Mouse (Mus musculus) adrenal gland (tissue): ENCODE measurements around the gene Ghrh.
"Not testable (repeated sequence)": the region's sequence is repeated elsewhere in the genome, so short reads cannot be mapped to it uniquely, and the experiment has no call there.

Experiments
- intact Hi-C: fragments of 180-260 bp; cut with DNase I; formaldehyde crosslinking; loops from one replicate; pipeline ENCODE4 v1.15.1; 2025
- long read RNA-seq, 2 experiments: library from polyadenylated mRNA; unstranded; transcript quantifications; one replicate each; pipeline ENCODE4 v2.0.0; 2020; ENCODE audit warnings: borderline replicate concordance in 1 of 2; ENCODE audit not compliant: insufficient replicate concordance in 1 of 2

Ghrh gene
- long read RNA-seq, experiment 1: 0 reads
- long read RNA-seq, experiment 2: 0 reads

DNA sequence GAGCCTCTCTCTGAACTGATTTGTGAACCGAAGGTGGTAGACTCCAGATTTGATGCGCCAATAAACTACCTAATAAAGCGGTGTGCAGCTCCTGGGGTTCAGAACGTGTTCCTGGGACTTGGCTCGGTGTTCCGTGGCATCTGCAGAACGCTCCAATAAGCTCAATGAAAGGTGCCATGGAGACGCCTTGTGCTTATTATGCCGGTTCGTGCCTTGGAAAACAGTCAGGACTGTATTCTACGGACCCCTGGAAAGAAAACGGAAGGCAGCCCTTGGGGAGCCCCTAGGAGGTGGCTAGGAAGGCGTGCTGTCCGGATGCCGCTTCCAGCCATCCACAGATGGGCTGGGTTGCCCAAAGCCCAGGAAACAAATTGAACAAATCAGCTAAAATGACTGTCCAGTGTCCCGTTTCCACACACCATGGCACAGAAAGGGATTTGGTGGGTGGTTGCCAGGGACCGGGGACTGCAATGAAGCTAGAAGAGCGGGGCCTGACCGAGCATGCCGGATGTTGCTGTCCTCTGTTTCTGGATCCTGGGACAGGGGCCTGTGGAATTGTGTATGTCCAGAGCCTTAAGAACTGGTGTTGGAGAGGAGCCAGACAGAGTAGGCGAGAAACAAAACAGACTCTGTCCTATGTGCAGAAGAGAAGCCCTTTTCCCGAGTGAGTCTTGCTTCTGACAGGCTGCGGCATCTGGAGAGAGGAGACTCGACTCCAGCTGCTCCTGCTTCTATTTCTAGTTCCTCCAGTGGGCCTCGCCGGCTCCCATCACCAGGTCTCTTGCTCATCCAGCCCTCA is at the start of gene Ghrh:
TSS of gene Ghrh (minus strand) at position 146 of the 799 bp plus-strand sequence.
- intact Hi-C loops: no loop called here

DNA sequence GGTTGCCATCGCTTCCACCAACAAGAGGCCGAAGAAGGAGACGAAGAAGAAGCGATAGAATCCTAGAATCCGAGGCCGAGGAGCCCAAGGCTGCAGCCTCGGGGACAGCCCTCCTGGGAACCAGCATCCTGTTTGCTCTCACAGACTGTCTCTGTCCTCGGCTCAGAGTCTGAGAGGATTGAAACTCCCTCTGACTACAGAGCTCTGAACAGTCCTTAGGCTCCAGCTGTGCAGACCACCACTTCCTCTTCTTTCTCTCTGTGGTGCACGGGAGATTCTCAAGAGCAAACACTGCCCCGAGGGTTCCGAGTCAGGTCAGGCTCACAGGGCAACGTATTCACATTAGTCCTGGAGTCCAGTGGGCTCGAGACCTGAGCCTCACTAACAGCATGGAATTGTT is 48.7 kb upstream of the Ghrh start:
- intact Hi-C loops: no loop called here

DNA sequence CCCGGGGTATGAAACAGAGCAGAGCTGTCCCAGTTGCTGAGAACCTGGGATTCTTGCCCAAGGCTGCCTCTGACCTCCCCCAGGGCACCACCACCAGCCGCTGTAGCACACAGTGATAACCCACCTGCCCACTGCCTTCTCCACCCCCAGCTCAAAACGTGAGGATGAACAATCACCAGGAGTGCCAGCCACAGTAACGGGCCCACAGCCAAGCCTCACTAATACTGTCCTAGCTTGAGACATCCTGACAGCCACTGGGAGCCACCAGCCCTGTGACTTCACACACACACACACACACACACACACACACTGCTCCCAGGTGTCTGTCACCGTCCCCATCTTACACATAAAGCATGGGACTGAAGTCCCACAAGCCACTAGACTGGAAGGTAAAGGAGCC is 48.1 kb upstream of the Ghrh start:
- intact Hi-C loops: no loop called here

DNA sequence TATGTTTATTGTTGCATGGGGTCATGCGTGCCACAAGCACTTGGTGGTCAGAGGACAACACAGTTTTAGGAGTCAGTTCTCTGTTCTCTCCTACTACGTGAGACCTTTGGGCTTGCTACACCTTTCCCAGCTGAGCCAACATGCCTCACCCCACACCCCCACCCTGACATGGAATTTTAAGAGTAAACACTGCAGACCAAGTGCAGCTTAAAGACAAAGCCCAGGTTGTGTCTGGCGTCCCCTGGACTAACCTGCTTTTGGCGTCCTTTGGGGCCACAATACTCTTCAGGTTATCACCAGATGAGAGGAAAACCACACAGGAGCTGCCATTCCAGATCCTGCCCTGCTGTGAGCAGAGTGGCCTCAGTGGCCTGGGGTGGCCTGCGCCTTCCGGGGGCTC is 47.6 kb upstream of the Ghrh start:
- intact Hi-C loops: no loop called here

DNA sequence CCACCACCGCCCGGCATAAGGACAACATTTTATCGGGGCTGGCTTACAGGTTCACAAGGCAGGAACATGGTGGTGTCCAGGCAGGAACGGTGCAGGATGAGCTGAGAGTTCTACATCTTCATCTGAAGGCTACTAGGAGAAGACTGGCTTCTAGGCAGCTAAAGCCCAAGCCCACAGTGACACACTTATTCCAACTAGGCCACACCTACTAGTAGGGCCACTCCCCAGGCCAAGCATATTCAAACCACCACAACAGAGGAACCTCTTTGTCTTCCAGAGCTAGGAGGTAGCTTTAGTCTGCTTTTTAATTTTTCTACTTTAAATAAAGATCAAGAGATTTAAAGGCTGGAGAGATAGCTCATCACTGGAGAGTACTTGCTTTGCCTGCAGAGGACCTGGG is 46.2 kb upstream of the Ghrh start:
- intact Hi-C loops: no loop called here

DNA sequence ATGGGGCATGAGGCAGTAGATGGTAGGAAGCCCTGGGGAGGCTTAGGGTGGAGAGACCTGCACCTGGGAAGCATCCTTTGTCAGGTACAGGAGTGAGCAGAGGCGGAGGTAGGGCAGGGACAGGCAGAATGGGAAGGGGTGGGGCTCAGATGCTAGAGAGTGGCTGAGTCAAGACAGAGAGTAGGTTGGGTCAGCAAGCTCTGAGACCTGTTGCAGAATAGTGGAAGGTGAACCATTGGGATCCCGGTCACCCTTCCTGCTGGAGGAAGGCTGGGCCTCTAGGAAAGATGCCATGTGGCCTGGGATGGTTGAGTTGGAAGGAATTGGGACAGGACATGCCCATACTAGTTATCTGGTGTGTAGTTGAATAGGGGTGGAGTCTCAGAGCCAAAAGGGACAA is 45.0 kb upstream of the Ghrh start:
- intact Hi-C loops: no loop called here

DNA sequence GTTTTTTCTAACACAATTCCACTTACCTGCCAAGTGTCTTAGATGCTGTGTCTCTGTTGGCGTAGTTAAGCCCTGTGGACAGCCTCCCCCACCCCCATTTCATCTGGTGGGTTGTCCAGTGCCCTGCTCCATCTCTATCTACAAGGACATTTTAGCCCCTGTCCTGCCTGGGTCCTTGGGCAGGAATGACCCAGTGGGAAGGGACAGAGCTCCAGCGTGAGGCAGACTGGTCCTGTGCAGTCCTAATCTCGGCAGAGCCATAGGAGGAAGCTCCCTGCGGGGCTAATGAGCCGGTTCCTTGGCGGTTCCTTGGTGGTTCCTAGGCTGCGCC is 42.2 kb upstream of the Ghrh start:
- intact Hi-C loops: no loop called here

DNA sequence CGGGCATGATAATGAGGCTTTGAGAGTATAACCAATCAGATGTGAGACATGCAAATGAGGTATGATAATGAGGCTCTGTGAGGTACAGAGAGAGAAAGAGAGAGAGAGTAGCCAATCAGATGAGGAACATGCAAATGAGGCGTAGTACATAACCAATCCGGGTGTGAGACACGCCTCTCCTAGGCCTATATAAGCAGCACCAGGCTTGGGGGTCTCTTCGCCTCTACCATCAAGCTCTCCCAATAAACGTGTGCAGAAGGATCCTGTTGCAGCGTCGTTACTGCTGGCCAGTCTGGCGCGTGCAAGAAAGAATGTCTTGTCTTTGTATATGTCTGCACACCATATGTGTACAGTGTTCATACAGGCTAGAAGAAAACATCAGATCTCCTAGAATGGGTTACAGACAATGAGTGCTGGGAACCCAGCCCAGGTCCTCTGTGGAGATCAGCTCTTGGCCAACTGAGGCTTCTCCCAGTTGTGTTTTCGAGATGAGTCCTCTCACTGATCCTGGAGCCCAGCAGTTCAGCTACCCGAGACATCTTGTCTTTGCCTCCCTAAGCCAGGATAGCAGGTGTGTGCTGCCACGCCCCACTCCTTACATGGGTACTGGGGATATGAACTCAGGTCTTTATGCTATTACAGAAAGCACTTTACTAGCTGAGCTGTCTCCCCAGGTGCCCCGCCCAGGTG is 41.7 kb upstream of the Ghrh start:
- intact Hi-C loops: not testable (repeated sequence)

DNA sequence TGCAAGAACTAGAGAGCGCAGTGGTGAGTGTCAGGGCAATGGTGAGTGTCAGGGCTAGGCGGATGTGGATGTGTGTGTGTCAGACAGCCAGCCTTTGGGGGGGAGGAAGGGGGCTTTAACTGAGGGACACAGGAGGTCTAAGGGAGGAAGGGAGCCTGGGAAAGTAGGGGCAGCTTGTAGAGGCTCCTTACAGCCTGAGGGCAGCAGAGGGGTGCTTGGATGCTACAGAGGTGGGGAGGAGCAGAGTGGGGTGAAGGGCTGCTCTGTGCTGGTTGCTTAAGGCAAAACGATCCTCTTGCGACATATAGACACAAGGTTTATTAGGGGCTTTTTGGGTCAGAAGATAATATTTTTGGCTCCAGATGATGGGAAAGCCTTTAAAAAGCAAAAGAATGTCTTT is 37.5 kb upstream of the Ghrh start:
- intact Hi-C loops: no loop called here

DNA sequence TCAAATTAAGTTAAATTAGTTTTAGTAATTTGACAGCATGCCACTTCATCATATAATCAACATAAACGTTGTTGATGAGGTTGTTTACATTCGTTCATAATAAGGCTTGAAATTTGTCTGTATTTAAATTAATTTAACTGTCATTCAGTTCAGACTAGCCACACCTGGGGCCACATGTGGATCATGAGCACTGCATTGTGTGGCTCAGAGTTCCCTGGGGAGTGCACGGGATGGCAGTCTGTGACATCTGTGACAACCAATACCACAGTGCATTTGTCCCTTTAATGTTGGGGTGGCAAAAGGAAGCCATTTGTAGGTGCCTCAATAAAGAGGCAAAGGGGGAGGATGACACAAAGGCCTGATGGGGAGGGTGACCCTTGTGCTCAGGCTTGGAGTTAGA is 29.7 kb upstream of the Ghrh start:
- intact Hi-C loops: loop anchor here (5.0 kb wide), 1 partner anchor 35 kb away; no protein-coding TSS in a partner anchor

DNA sequence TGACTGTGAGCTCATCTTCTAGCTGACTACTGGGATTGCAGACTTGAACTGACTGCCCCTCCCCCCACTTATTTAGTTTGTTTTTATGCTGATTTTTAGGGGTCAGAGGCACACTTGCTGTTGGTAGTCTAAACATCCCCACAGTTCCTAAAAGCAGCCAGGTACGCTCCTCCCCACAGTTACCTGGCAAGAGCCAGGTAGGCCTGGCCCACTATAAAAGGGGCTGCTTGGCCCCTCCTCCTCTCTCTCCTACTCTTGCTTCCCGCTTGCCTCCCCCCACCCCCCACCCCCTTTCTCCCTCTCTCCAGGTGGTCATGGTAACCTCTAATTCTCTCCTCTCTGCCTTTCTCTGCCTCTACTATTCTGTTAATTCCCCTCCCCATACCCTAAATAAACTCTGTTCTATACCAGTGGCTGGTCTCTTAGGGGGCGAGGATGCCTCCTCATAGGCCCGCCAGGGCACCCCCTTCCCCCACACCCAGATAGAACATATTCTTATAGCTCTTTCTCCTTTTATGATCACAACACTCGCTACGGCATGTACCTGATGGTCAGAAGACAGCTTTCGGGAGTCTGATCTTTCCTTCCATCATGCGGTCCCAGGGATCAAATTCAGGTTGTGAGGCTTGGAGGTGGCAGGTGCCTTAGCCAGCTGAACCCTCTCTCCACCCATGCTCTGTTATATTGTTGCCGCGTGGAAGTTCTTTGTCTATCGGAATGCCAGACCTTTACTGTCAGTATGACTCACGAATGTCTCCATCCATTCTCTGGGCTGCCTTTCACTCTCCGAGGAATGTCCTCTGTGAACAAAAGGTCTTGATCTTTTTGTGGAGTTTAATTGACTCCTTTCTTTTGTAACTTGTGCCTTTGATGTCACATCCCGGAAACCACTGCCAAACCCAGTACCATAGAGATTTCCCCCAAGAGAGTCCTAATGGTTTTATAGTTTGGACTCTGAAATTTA is 28.8 kb upstream of the Ghrh start:
- intact Hi-C loops: loop anchor here (5.0 kb wide), 1 partner anchor 36 kb away; no protein-coding TSS in a partner anchor

DNA sequence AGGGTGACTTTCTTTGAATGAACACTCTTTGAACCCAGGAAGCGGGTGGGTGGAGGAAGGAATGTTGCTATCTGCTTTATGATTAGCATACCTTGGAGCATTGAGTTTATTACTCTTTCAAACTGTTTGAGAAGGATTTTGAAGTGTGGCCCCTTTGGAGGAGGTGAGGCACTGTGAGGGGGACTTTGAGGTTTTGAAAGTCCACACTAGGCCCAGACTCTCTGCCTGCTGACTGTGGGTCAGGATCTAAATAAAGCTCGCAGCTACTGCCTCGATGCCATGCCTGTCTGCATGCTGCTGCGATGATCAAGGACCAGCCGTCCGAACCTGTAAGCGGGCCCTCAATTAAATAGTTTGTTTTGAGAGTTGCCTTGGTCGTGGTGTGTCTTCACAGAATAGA is 27.7 kb upstream of the Ghrh start:
- intact Hi-C loops: loop anchor here (5.0 kb wide), 1 partner anchor 37 kb away; no protein-coding TSS in a partner anchor

DNA sequence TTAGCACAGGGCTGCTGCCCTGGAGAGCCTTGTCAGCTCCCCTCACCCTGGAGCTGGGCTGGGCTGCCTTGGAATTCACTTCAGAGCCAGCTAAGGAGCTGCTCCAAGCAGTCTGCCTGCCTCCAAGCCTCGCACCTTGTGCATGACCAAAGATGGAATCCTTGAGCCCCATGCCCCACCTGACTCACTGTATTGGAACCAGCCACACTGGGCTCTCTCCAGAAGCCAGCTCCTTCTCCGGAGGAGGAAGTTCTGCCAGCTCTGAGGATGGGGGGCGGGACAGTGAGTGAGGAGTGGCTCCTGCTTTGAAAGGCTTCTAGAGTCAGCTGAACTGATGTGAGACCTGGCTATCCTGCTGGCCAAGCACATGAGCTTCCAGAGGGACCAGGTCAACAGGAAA is 26.4 kb upstream of the Ghrh start:
- intact Hi-C loops: no loop called here

DNA sequence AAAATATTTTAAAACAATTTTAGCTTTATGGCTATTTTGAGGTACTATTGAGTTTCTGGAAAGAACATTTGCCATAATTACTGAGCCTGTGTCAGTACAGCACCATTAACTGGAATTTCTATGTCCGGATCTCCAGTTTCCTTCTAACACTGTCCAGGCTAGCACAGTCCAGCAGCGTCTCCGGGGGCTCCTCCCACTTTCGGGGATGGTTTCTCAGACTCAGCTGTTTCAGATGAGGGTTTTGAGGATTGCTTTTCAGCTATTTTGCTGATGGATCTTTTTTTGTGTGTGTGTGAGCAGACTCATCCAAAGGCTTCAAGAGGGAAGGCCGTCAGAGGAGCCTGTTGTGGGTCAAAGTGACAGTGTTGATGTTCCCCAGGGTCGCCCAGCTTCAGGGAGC is 24.4 kb upstream of the Ghrh start:
- intact Hi-C loops: no loop called here

DNA sequence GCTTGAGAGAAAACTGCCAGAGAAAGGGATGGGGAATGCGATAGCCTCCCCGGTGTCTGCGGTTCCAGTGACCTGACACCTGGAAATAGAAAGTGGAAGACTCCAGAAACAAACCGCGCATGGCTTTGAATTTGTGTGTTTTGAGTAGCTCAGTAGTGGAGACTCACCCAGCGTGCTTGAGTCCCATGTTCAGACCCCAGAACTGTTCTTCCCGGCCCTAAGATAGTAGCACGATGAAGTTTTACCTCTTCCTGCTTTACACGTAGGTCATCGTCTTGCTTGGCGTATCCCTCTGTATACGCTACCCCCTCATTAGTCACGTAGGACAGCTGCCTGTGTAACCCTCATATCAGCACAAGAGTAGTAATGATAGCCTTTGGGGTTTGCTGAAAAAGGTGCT is 20.7 kb upstream of the Ghrh start:
- intact Hi-C loops: no loop called here

DNA sequence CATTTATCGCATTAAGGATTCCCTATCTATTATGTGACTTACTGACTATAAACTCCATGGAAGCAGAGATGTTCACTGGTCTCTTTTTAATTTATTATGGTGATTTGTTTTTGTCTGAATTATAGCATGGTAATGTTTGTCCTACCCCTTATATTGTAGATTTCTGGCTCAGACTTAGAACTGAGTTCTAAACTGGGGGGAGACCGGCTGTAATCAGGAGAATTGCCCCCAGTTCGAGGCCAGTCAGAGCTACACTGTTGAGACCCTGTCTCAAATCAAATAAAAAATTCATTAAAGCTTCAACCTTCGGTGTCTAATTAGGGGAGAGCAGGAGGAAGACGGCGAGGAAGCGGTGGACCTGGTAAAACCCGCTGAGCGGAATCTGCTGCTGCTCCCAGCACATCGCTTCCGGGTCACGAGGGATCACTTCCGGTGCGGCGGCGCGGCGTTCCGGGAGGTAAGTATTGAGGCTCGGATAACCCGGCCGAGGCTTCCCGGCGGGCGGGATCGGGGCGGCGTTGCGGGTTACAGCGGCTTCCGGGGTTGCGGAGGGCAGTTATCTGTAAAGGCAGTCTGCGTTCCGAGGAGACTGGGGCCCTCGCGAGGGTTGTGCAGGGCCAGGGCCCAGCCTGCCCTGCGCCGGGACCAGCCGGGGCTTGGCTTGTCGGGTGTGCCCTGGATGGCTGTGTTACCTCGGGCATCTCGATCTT is 20.0 kb upstream of the Ghrh start, which contains the start of gene Manbal:
TSS of gene Manbal (plus strand) at position 411 of the 710 bp plus-strand sequence.
- intact Hi-C loops: no loop called here

DNA sequence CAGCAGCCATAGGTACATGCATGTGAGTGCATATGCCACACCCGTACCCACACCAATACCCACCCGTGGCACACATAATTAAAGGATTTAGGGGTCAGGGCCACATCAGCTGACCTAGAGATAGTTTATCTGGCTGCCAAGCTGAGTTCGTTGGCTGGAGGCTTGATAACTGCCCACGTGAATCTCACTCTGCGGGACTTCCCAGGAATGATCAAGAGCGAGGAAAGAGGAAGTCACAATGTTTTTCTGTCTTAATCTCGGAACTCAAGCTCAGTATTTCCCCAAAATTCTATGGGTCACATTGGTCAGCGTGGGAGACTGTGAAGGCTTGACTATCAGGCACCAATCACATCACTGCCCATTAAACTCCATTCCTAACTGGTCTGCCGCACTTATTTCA is 19.5 kb upstream of the Ghrh start:
- intact Hi-C loops: no loop called here

DNA sequence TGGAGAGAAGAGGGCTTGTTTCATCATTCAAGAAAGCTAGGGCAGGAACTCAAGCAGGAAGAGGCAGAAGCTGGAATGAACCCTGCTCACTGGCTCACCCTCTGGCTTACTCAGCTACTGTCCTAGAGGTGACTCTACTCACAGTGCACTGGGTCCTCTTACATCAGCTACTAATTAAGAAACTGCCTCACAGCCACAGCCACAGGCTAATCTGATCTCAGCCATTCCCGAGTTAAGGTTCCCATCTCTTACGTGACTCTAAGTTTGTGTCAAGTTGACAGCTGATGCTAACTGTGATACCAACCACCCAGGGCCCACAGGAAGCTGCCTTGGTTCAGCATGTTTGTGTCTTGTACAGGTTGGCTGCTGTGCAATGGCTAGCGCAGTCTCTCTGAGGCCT is 15.7 kb upstream of the Ghrh start:
- intact Hi-C loops: no loop called here

DNA sequence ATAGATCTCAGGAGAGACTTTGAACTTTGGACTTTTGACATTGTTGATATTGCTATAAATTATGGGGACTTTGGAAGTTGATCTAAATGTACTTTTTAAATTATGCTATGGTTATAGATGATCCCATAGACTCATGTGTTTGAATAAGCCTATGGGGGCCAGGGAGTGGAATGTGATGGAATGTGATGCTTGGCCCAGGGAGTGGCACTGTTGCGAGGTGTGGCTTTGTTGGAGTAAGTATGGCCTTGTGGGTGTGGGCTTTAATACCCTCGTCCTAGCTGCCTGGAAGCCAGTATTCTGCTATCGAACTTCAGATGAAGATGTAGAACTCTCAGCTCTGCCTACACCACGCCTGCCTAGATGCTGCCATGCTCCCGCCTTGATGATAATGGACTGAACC is 12.7 kb upstream of the Ghrh start:
- intact Hi-C loops: no loop called here

DNA sequence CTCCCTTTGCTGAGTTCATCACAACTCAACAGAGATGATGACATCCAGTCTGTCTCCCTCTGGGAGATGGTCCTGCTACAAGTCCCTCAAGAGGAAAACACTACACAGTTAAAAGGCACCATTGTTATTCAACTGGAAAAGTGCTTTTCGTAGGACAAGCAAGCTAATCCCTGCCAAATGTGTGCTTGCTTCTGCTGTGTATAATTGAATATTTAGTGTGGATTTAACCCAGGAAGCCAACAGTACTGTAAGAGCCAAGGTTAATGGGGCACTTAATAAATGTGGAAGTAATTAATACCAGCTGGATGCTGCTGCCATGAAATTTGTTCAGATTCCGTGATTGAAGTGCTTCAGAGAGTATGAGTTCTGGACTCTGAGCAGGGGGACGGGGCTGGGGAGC is 6.8 kb upstream of the Ghrh start:
- intact Hi-C loops: no loop called here

DNA sequence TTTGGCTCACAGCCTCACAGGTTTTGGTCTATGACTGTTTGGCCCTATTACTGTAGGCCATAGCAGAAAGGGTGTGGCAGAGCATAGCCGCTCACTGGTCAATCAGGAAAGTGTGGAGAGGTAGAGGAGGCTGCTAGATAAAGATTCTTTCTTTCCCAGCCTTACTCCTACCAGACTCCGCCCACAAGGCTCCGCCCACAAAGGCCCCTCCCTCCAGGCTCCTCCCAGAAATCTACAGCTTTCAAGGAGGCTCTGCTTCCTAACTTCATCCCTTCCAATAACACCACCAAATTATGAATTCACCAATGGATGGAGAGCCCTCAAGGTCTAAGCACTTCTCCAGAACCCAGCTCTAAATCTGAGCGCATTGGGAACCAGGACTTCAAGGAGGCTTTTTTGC is 5.9 kb upstream of the Ghrh start:
- intact Hi-C loops: no loop called here
